Mouse (Mus musculus) liver, embryonic 12.5 days (tissue): ENCODE results near the gene Vars2. TPM values are rescaled to one million over a fixed set of nuclear protein-coding genes. Genes with fewer than 3 reads are reported as not detected.
A peak's percentile ranks its signal among the peaks of the same experiment; 100 is the strongest.

ENCODE experiments used
- ATAC-seq: fragments of 200-750 bp; cut with Nextera tagmentation; 2 replicates; pipeline ENCODE4 v1.8.0; 2017; ENCODE audit warnings: moderate number of reproducible peaks, mild to moderate bottlenecking, moderate library complexity
- H3K27ac ChIP-seq: fragments of 300-500 bp; sonication (generic); 2 replicates; pipeline ENCODE4 v1.5.1; 2016; ENCODE audit warnings: mild to moderate bottlenecking
- H3K27me3 ChIP-seq: fragments of 300-500 bp; sonication (generic); replicated peaks from 2 replicates; pipeline ENCODE4 v1.6.1; 2016; ENCODE audit warnings: mild to moderate bottlenecking, moderate library complexity
- H3K36me3 ChIP-seq: fragments of 300-500 bp; sonication (generic); 2 replicates; pipeline ENCODE4 v1.6.1; 2016; ENCODE audit warnings: mild to moderate bottlenecking, moderate library complexity
- H3K4me1 ChIP-seq: fragments of 300-500 bp; sonication (generic); 2 replicates; pipeline ENCODE4 v1.6.1; 2016
- H3K4me2 ChIP-seq: fragments of 300-500 bp; sonication (generic); 2 replicates; pipeline ENCODE4 v1.6.1; 2016; ENCODE audit warnings: mild to moderate bottlenecking, moderate library complexity
- H3K4me3 ChIP-seq: fragments of 300-500 bp; sonication (generic); 2 replicates; pipeline ENCODE4 v1.5.1; 2016; ENCODE audit warnings: mild to moderate bottlenecking, moderate library complexity
- H3K9ac ChIP-seq: fragments of 300-500 bp; sonication (generic); 2 replicates; pipeline ENCODE4 v1.6.1; 2016; ENCODE audit warnings: mild to moderate bottlenecking, moderate library complexity
- H3K9me3 ChIP-seq: fragments of 300-500 bp; sonication (generic); replicated peaks from 2 replicates; pipeline ENCODE4 v1.6.1; 2016; ENCODE audit warnings: mild to moderate bottlenecking, moderate library complexity
- WGBS: fragments of 180-500 bp; shearing (Covaris S2); methylation state at CpG from one replicate; pipeline ENCODE4 v1.1.7; 2016; ENCODE audit not compliant: insufficient replicate concordance; 5-methylcytosine and 5-hydroxymethylcytosine counted together
- polyA plus RNA-seq: library from polyadenylated mRNA; unstranded; fragments of >200 nt; fragmentation: Nextera tagmentation; extraction: Ambion mirVana; gene quantifications from 2 replicates; pipeline ENCODE4 v1.2.1, GENCODE M21; 2016

Vars2 gene
- polyA plus RNA-seq: 10.7 and 11.8 TPM in 2 replicates

DNA sequence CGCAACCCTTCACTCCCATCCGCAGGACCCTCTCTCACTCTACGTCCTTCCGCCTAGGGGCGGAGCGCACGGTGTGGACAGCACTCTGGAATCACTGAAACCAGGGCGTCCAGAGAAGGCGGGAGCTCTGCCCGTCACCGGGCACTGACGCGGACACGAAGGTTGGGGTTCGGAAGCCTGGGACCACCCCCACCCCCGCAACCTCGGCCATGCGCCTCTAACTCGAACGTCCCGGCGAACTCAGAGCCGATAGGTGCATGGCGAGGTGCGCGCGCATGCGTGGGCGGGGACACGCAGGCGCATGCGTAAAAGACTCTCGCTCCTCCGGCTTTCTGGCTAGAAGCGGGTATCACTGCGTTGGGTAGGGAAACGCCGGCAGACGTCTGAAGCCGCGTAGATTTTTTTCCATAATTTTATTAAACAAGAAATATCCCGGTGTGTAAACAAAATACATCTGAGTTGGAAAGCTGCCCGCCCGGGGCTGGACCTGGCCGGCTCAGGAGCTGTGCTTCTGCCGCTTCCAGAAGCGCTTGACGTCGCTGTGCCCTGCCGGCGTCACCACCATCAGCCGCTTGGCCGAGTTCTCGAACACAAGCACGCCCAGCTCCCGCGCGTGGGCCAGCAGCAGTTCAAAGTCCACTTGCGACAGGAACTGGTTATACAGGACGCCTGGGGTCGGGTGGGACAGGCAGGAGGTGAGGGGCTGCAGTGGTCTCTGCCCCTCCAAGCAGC is at the start of gene Vars2:
Gene Vars2 (minus strand): TSS at position 259 of the 732 bp plus-strand sequence.
- peak; percentile 85 for ATAC-seq
- Histone ChIP-seq H3K36me3 (peaks cover 54% of the 10 kb centered on the region), H3K9me3 (no peaks in the 10 kb centered on the region), H3K4me3 (peak within 1 kb of the TSS; percentile 78), H3K4me1 (peaks cover 24% of the 10 kb centered on the region), H3K27me3 (no peaks in the 10 kb centered on the region), H3K9ac (peak within 1 kb of the TSS; percentile 86), H3K27ac (peak within 1 kb of the TSS; percentile 69), H3K4me2 (peak within 1 kb of the TSS; percentile 93)
- WGBS: under 1% methylated on average over 61 of the region's 61 CpGs

DNA sequence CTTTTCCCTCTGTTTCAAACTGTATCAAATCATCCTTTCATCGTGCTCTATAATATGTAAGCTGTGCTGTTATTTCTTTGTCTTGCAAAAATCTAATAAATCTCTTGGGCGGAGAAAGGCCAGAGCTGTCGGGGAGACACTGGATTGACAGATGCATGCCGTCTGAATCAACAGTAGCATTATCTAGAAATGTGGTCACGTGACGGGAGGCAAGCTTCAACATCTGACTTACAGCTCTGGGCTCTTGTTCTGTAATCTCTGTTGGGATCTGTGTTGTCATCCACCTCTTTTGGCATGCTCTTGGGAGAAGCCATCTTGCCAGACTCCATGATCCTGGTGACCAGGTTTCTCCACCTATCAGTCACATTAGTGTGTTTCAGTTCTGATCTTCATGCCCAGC is 49.7 kb upstream of the Vars2 start:
- ATAC-seq: no peak
- no peak overlapping the region for H3K4me3 ChIP-seq
- 59% methylated on average over 6 of the region's 6 CpGs for WGBS
- no peak overlapping the region for H3K4me2 ChIP-seq
- H3K9ac ChIP-seq: no peak overlapping the region
- H3K27me3 ChIP-seq: peaks cover 31% of the 10 kb centered on the region
- H3K4me1 ChIP-seq: no peaks in the 10 kb centered on the region
- H3K36me3 ChIP-seq: no peaks in the 10 kb centered on the region
- H3K27ac ChIP-seq: no peak overlapping the region
- H3K9me3 ChIP-seq: no peaks in the 10 kb centered on the region

DNA sequence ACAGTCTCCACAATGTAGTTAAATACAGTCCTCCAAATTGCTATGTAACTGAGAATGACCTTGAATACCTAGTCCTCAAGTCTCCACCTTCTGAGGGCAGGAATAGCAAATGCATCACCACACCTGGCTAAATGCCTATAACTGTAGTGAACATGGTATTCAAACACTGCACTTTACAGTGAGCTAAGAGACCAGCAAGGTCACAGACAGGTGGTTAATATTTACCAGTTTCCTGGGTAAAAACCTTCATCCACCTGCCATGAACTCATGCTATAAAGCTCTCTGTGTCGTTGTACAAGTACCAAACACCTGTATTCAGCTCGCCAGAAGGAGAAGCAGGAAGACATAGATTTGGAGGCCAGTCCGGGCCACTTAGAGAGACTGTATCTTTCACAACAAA is 48.7 kb upstream of the Vars2 start:
- no peaks in the 10 kb centered on the region for H3K9me3 ChIP-seq
- no peak overlapping the region for H3K27ac ChIP-seq
- no peak overlapping the region for H3K9ac ChIP-seq
- H3K4me1 ChIP-seq: no peaks in the 10 kb centered on the region
- WGBS: 54% methylated on average over 3 of the region's 3 CpGs
- H3K27me3 ChIP-seq: peaks cover 21% of the 10 kb centered on the region
- H3K4me3 ChIP-seq: no peak overlapping the region
- H3K4me2 ChIP-seq: no peak overlapping the region
- ATAC-seq: no peak
- no peaks in the 10 kb centered on the region for H3K36me3 ChIP-seq

DNA sequence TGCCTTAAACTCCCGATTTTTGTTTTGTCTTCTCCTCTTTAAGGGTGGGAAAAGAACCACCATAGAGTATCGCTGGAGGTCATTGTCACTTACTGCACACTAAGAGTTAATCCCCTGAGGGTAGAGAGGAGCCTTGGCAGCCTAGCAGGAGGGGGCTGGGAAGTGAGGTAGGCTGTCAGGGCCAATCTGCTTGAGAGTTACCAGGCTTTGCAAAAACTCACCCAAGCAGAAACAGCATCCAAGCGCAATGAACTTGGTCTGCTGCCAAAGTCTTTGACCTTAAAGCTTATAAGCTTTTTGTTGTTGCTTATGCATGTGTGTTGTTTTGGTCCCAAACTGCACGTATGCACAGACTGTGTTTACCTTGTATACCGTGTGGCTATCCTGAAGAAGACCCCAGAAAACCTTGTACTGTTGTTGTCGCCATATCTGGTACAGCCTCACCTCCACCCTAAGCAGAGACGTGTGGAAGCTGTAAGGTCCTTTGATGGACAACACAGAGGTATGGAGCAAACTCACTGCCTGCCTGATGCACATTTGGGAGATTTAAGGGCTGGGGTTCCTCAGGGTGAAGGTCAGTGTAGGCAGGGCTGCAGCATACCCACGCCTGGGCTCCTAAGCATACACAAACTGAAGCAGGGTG is 43.4 kb upstream of the Vars2 start:
- H3K4me1 ChIP-seq: no peaks in the 10 kb centered on the region
- H3K4me3 ChIP-seq: no peak overlapping the region
- H3K36me3 ChIP-seq: no peaks in the 10 kb centered on the region
- peaks cover 6% of the 10 kb centered on the region for H3K27me3 ChIP-seq
- H3K27ac ChIP-seq: no peak overlapping the region
- H3K9me3 ChIP-seq: no peaks in the 10 kb centered on the region
- 36% methylated on average over 8 of the region's 8 CpGs for WGBS
- ATAC-seq: no peak
- H3K9ac ChIP-seq: no peak overlapping the region
- H3K4me2 ChIP-seq: no peak overlapping the region

DNA sequence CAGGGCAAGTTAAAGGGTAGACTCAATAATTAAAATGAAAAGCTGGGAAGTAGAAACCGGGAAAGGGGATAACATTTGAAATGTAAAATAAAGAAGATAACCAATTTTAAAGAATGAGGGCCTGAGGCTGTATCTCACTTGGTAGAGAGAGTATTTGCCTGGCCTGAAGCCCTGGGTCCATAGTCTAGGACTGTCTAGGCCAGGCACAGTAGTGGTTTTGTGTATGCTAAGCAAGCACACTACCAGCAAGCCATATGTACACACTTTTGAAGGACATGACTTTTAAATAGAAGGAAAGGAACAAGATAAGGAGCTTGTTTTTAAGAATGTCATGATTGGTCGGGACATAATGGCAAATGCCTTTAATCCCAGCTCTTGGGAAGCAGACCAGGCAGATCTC is 41.2 kb upstream of the Vars2 start:
- Histone ChIP-seq H3K4me1 (peaks cover 6% of the 10 kb centered on the region; the same call in 1 of the 2 replicates), H3K36me3 (no peaks in the 10 kb centered on the region), H3K27ac (no peak overlapping the region), H3K27me3 (peaks cover 28% of the 10 kb centered on the region), H3K4me2 (no peak overlapping the region), H3K9me3 (no peaks in the 10 kb centered on the region), H3K4me3 (no peak overlapping the region), H3K9ac (no peak overlapping the region)
- no peak for ATAC-seq
- 48% methylated on average over 2 of the region's 2 CpGs for WGBS

DNA sequence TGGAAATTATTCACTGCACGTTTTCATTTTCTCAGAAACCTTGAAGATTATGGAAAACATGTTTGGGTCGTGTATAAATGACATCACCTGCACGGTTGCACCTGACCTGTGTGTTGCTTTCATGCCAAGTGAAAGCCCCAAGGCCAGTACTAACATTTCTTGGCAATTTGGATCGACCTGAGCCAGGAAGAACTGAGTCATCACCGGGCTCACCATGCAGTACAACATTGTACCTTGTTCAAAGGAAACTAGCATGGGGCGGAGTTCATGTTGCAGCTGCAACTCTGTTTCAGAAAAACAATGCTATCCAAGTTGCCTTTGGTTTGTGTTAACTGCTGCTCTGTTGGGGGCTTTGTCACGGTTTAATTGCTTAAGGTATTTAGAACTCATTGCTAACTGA is 40.5 kb upstream of the Vars2 start:
- H3K4me2 ChIP-seq: no peak overlapping the region
- H3K27ac ChIP-seq: no peak overlapping the region
- no peak overlapping the region for H3K4me3 ChIP-seq
- ATAC-seq: no peak
- 52% methylated on average over 7 of the region's 7 CpGs for WGBS
- H3K4me1 ChIP-seq: peaks cover 6% of the 10 kb centered on the region; the same call in 1 of the 2 replicates
- no peaks in the 10 kb centered on the region for H3K9me3 ChIP-seq
- no peaks in the 10 kb centered on the region for H3K36me3 ChIP-seq
- no peak overlapping the region for H3K9ac ChIP-seq
- H3K27me3 ChIP-seq: peaks cover 35% of the 10 kb centered on the region

DNA sequence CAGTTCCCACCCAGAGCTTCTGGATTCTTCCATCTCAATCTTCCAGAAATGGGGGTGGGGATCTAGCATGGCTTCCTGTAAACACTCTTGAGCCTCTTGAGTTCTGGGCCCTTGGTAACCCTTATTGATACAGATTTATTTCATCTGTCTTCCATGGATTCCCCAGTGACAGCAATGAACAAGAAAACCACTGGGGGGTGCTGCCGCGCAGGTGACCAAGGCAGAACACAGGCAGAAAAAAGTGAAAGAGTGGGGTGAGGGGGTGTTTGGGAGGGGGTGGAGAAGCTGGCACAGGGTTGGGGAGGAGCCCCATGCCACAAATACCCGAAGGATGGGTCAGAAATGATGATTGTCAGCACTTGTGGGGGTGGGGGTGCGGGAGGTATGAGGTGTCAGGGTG is 38.4 kb upstream of the Vars2 start:
- 15% methylated on average over 4 of the region's 4 CpGs for WGBS
- peaks cover 7% of the 10 kb centered on the region for H3K4me1 ChIP-seq
- H3K27ac ChIP-seq: no peak overlapping the region
- peaks cover 56% of the 10 kb centered on the region for H3K27me3 ChIP-seq
- no peaks in the 10 kb centered on the region for H3K36me3 ChIP-seq
- H3K4me3 ChIP-seq: no peak overlapping the region
- H3K9me3 ChIP-seq: no peaks in the 10 kb centered on the region
- H3K4me2 ChIP-seq: no peak overlapping the region
- no peak overlapping the region for H3K9ac ChIP-seq
- ATAC-seq: no peak

DNA sequence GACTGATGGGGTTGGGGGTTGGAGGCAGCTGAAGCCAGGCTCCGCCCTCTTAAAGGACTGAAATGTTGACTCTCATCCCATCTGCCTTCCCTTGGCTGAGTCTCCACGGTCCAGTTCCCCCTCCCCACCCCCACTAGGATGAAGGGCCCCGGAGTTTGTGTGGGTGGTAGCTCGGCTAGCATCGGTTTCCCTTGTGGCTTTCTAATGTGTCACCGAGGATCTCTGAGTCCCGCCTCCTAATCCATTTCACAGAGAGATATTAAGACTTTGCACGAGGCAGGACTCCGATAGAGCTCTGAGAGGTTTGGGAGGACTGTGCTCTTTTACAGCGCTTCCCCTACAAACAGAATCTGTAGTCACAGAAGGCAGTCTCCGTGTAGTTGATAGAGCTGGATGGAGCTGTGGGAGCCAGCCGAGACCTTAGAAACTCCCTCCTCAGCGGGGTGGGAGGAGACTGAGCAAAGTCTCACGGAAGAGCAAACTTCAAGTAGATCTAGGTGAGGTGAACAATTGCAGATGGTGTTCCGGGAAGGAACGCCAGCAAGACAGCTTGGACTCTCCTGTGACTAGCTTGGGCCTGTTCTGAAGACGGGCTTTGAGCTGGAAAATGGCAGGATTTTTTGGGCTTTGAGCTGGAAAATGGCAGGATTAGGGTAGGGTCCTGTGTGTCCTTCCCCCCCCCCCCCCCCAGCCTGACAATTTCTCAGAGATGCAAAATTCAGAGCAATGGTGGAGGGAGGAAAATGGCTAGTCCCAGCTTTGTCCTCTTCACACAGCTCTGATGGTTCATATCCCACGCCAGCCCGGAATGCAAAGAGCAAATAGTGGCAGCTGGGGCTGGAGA is 37.5 kb upstream of the Vars2 start, which contains the start of gene Ddr1:
Gene Ddr1 (minus strand): TSS at position 1 of the 844 bp plus-strand sequence.
- H3K36me3 ChIP-seq: no peaks in the 10 kb centered on the region
- H3K9ac ChIP-seq: no peak within 1 kb of the TSS
- peak within 1 kb of the TSS; percentile 32 for H3K4me2 ChIP-seq
- 0 out of 2 replicates have a peak within 1 kb of the TSS, but pooled peaks have one; percentile 1 for H3K4me3 ChIP-seq
- 8% methylated on average over 19 of the region's 19 CpGs for WGBS
- peak within 1 kb of the TSS; percentile 50; the same call in 1 of the 2 replicates for H3K27ac ChIP-seq
- H3K9me3 ChIP-seq: no peaks in the 10 kb centered on the region
- no peak for ATAC-seq
- H3K27me3 ChIP-seq: peaks cover 66% of the 10 kb centered on the region
- H3K4me1 ChIP-seq: peaks cover 16% of the 10 kb centered on the region

DNA sequence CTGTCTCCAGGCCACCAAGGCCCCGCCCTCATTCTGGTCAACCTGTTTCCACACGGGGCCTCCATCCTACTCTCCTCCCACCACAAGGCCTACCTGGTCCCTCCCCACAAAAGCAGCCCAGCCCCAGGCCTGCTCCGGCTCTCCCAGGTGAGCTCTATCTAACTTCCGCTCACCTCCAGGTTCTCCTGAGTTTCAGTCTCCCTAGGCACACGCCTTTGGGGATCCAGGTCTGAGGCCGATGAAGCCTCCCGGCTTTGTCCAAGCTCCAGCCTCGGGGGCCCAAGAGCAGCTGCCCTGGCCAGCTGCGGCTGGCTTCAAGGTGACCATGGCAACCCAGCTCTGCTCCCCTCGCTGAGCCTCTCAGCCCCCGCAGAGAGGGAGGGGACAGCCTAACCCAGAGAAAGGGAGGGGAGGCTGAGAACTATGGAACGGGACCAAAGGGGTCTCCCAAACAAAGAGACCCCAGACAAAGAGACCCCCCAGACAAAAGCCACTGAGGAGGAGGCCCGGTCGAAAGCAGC is 36.4 kb upstream of the Vars2 start:
- H3K4me1 ChIP-seq: peaks cover 19% of the 10 kb centered on the region

DNA sequence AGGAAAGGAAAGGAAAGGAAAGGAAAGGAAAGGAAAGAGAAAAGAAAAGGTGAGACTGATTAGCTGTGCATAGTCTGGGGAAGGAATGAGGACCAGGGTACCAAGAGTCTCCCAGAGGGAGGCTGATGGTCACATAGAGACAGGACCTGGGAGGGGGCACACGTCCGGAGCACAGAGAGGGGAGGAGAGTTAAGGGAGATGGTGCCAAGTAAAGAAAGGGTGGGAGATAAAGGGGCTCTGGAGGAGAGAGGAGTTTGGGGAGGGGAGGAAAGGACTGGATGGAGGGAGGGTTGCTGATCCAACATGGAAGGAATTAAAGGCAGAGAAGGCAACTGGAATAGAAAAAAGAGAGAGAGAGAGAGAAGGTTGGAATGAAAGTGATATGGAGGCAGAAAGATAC is 35.7 kb upstream of the Vars2 start:
- peaks cover 84% of the 10 kb centered on the region for H3K27me3 ChIP-seq
- H3K9ac ChIP-seq: no peak overlapping the region
- no peak overlapping the region for H3K27ac ChIP-seq
- no peak for ATAC-seq
- H3K9me3 ChIP-seq: no peaks in the 10 kb centered on the region
- WGBS: 12% methylated on average over 2 of the region's 2 CpGs
- H3K4me1 ChIP-seq: peaks cover 19% of the 10 kb centered on the region
- H3K4me2 ChIP-seq: no peak overlapping the region
- H3K4me3 ChIP-seq: no peak overlapping the region
- H3K36me3 ChIP-seq: no peaks in the 10 kb centered on the region

More for the DNA sequence above, 36.4 kb upstream of the Vars2 start:
- no peak overlapping the region for H3K4me3 ChIP-seq
- no peak for ATAC-seq
- H3K27ac ChIP-seq: no peak overlapping the region
- peak overlapping the region; percentile 32 for H3K4me2 ChIP-seq
- peaks cover 76% of the 10 kb centered on the region for H3K27me3 ChIP-seq
- no peaks in the 10 kb centered on the region for H3K9me3 ChIP-seq
- H3K36me3 ChIP-seq: no peaks in the 10 kb centered on the region
- 7% methylated on average over 14 of the region's 14 CpGs for WGBS
- H3K9ac ChIP-seq: no peak overlapping the region

DNA sequence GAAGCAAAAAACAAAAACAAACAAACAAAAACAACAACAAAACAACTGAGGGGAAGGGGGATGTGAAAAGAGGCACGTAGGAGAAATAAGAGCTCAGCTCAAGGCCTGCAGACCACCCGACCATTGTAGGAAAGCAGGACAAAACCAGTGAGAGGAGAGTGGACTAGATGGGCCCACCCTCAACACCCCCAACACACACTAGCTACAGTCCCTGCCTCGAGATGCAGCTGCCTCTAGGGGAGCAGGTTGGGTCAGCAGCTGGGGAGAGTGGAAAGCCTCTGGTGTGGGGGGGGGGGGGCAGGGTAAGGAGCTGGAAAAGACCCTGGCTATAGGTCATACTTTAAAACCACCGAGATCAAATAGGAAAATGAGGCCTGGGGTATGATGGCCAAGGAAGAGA is 35.2 kb upstream of the Vars2 start:
- H3K27me3 ChIP-seq: peaks cover 88% of the 10 kb centered on the region
- ATAC-seq: no peak

More for the DNA sequence above, 35.2 kb upstream of the Vars2 start:
- Histone ChIP-seq H3K9ac (no peak overlapping the region), H3K27ac (no peak overlapping the region), H3K4me3 (no peak overlapping the region), H3K9me3 (no peaks in the 10 kb centered on the region), H3K4me2 (no peak overlapping the region; the same call in 1 of the 2 replicates), H3K36me3 (no peaks in the 10 kb centered on the region), H3K4me1 (peaks cover 19% of the 10 kb centered on the region)
- 27% methylated on average over 4 of the region's 4 CpGs for WGBS
